ENCODE assay signal across 9 mouse cellular contexts in genomic region chr11:3911440-3911839, GRCm38 (mm10). TPM values are rescaled to one million over a fixed set of nuclear protein-coding genes. Genes with fewer than 3 reads are reported as not detected.
DNase-seq lines count a peak whose midpoint lies in the region; ATAC-seq and TF ChIP-seq lines count a peak whose summit lies in the region.
"Not testable (repeated sequence)": the region's sequence is repeated elsewhere in the genome, so short reads cannot be mapped to it uniquely, and the experiment has no call there.
"Had no signal": no experiment of that assay in that cellular context is flagged by ENCODE, and none has a peak within 500 bp of the region (broad histone marks: within the 10 kb centered on the region; RNA-seq: fewer than 3 reads in every experiment).

No protein-coding gene starts in this region.

- peak overlapping the region; percentile 96 for H3K4me2 ChIP-seq in forebrain, embryonic 14.5 days (ENCODE audit: low read length)
- H3K4me2 ChIP-seq in hindbrain, embryonic 12.5 days (replicated peaks), result peak overlapping the region; percentile 28
- H3K4me2 ChIP-seq in midbrain, embryonic 12.5 days (replicated peaks), result peak overlapping the region; percentile 21; the same call in 1 of the 2 replicates
- H3K4me2 ChIP-seq in neural tube, embryonic 14.5 days (ENCODE audit: low read depth, low read length), result peak overlapping the region; percentile 93

- TF ChIP-seq POLR2A in cortical plate, adult 2 months (IDR thresholded peaks at IDR 0.05; ENCODE audit: extremely low read depth, insufficient read depth, low read length), result not testable (repeated sequence)

- TF ChIP-seq CTCF in cortical plate, adult 2 months (IDR thresholded peaks at IDR 0.05; ENCODE audit: extremely low read depth, insufficient read depth, low read length); left cerebral cortex, adult 2 months (IDR thresholded peaks at IDR 0.05): not testable (repeated sequence)

- not testable (repeated sequence) for H3K9ac ChIP-seq in forebrain, embryonic 14.5 days (ENCODE audit: low read length); hindbrain, embryonic 12.5 days; midbrain, embryonic 12.5 days (replicated peaks)
- H3K9ac ChIP-seq in neural tube, embryonic 14.5 days (replicated peaks; ENCODE audit: low read depth, low read length), result 0 out of 2 replicates have a peak overlapping the region, but pooled peaks have one; percentile 25

- peaks cover 19% of the 10 kb centered on the region for H3K4me1 ChIP-seq in cortical plate, adult 2 months (ENCODE audit: control insufficient read depth, insufficient read depth, low read length)
- peaks cover 15% of the 10 kb centered on the region for H3K4me1 ChIP-seq in forebrain, embryonic 14.5 days (ENCODE audit: control insufficient read depth, insufficient read depth, low read length)
- peaks cover 47% of the 10 kb centered on the region for H3K4me1 ChIP-seq in heart, embryonic 10.5 days
- peaks cover 38% of the 10 kb centered on the region for H3K4me1 ChIP-seq in hindbrain, embryonic 12.5 days
- H3K4me1 ChIP-seq in midbrain, embryonic 12.5 days, result peaks cover 45% of the 10 kb centered on the region
- H3K4me1 ChIP-seq in neural tube, embryonic 14.5 days (ENCODE audit: control insufficient read depth, insufficient read depth, low read length), result peaks cover 33% of the 10 kb centered on the region

- not testable (repeated sequence) for H3K36me3 ChIP-seq in forebrain, embryonic 14.5 days (ENCODE audit: control insufficient read depth, insufficient read depth, low read length); heart, embryonic 10.5 days; hindbrain, embryonic 12.5 days; midbrain, embryonic 12.5 days; neural tube, embryonic 14.5 days (ENCODE audit: control insufficient read depth, insufficient read depth, low read length)

- H3K27me3 ChIP-seq in forebrain, embryonic 14.5 days (replicated peaks; ENCODE audit: control insufficient read depth, insufficient read depth, low read length); neural tube, embryonic 14.5 days (ENCODE audit: control insufficient read depth, insufficient read depth, low read length): not testable (repeated sequence)
- peaks cover 24% of the 10 kb centered on the region for H3K27me3 ChIP-seq in heart, embryonic 10.5 days (ENCODE audit: insufficient read depth, poor library complexity, severe bottlenecking)
- H3K27me3 ChIP-seq in hindbrain, embryonic 12.5 days, result peaks cover 11% of the 10 kb centered on the region
- peaks cover 19% of the 10 kb centered on the region for H3K27me3 ChIP-seq in midbrain, embryonic 12.5 days

- ATAC-seq in forebrain, embryonic 14.5 days; hindbrain, embryonic 12.5 days (ENCODE audit: low FRiP score); midbrain, embryonic 12.5 days (ENCODE audit: low FRiP score, low read depth); neural tube, embryonic 14.5 days (ENCODE audit: low read depth): not testable (repeated sequence)

- WGBS in forebrain, embryonic 14.5 days, result 92% methylated on average over 6 of the region's 6 CpGs
- WGBS in heart, embryonic 10.5 days, result 83% methylated on average over 6 of the region's 6 CpGs
- 80% methylated on average over 6 of the region's 6 CpGs for WGBS in hindbrain, embryonic 12.5 days
- WGBS in midbrain, embryonic 12.5 days, result 84% methylated on average over 6 of the region's 6 CpGs
- WGBS in neural tube, embryonic 14.5 days, result 91% methylated on average over 5 of the region's 6 CpGs

- 0 out of 2 replicates have a peak overlapping the region, but pooled peaks have one; percentile 29 for H3K27ac ChIP-seq in cortical plate, adult 2 months (ENCODE audit: insufficient read depth, low read length)
- not testable (repeated sequence) for H3K27ac ChIP-seq in forebrain, embryonic 14.5 days (ENCODE audit: low read depth, low read length); heart, embryonic 10.5 days; hindbrain, embryonic 12.5 days; midbrain, embryonic 12.5 days (replicated peaks); neural tube, embryonic 14.5 days (ENCODE audit: low read depth, low read length)
- H3K27ac ChIP-seq in left cerebral cortex, adult 2 months, result peak overlapping the region; percentile 69; the same call in 1 of the 2 replicates

- intact Hi-C loops in left cerebral cortex, adult 2 months (cut with DNase I), result loop anchor here (5.0 kb wide), 1 partner anchor 199 kb away; no protein-coding TSS in a partner anchor

- not testable (repeated sequence) for H3K9me3 ChIP-seq in forebrain, embryonic 14.5 days (replicated peaks; ENCODE audit: control insufficient read depth, low read length); heart, embryonic 10.5 days; hindbrain, embryonic 12.5 days (replicated peaks); midbrain, embryonic 12.5 days; neural tube, embryonic 14.5 days (ENCODE audit: control insufficient read depth, low read length)

- peak; percentile 50 for DNase-seq in 3134 (ENCODE audit: extremely low read depth, insufficient read length, low spot score)
- not testable (repeated sequence) for DNase-seq in forebrain, embryonic 14.5 days (ENCODE audit: low spot score); heart, embryonic 10.5 days (ENCODE audit: low spot score); left cerebral cortex, adult 2 months (ENCODE audit: extremely low spot score in 1 of 2, low spot score in 2 of 2)

- peak overlapping the region; percentile 94 for H3K4me3 ChIP-seq in cortical plate, adult 2 months (ENCODE audit: insufficient read depth, low read length)
- not testable (repeated sequence) for H3K4me3 ChIP-seq in forebrain, embryonic 14.5 days (ENCODE audit: low read depth, low read length); hindbrain, embryonic 12.5 days; midbrain, embryonic 12.5 days
- 0 out of 2 replicates have a peak overlapping the region, but pooled peaks have one; percentile 37 for H3K4me3 ChIP-seq in heart, embryonic 10.5 days
- peak overlapping the region; percentile 77 for H3K4me3 ChIP-seq in left cerebral cortex, adult 2 months
- 0 out of 2 replicates have a peak overlapping the region, but pooled peaks have one; percentile 9 for H3K4me3 ChIP-seq in neural tube, embryonic 14.5 days (ENCODE audit: low read depth, low read length)

RNA-seq across cellular contexts. Expression of gene Slc35e4, which starts 3.0 kb away (rescaled TPM):
- polyA plus RNA-seq in cortical plate, adult 2 months (2012; rRNA removed), result 20.7 and 21.7 TPM in 2 replicates
- 8.0 and 10.6 TPM in 2 replicates for polyA plus RNA-seq in forebrain, embryonic 14.5 days (2014; fragmentation: Nextera tagmentation; extraction: Ambion mirVana)
- 4.4 and 6.2 TPM in 2 replicates for polyA plus RNA-seq in heart, embryonic 10.5 days (2016; fragmentation: Nextera tagmentation; extraction: Ambion mirVana)
- polyA plus RNA-seq in hindbrain, embryonic 12.5 days (2016; fragmentation: Nextera tagmentation; extraction: Ambion mirVana), result 7.6 and 7.9 TPM in 2 replicates
- 10 to 100 TPM; 19.1 to 20.9 TPM for total RNA-seq in left cerebral cortex, adult 2 months (2021)
- 6.7 and 7.8 TPM in 2 replicates for polyA plus RNA-seq in midbrain, embryonic 12.5 days (2016; fragmentation: Nextera tagmentation; extraction: Ambion mirVana)
- 11.6 and 13.6 TPM in 2 replicates for polyA plus RNA-seq in neural tube, embryonic 14.5 days (2014; fragmentation: Nextera tagmentation; extraction: Ambion mirVana)

RNA-seq across cellular contexts. Expression of gene Dusp18, which starts 16.4 kb away (rescaled TPM):
- polyA plus RNA-seq in cortical plate, adult 2 months (2012; rRNA removed), result 19.3 and 19.4 TPM in 2 replicates
- 29.3 and 35.8 TPM in 2 replicates for polyA plus RNA-seq in forebrain, embryonic 14.5 days (2014; fragmentation: Nextera tagmentation; extraction: Ambion mirVana)
- 13.6 and 16.1 TPM in 2 replicates for polyA plus RNA-seq in heart, embryonic 10.5 days (2016; fragmentation: Nextera tagmentation; extraction: Ambion mirVana)
- 27.7 and 29.1 TPM in 2 replicates for polyA plus RNA-seq in hindbrain, embryonic 12.5 days (2016; fragmentation: Nextera tagmentation; extraction: Ambion mirVana)
- 10 to 100 TPM; 23.1 to 24.9 TPM for total RNA-seq in left cerebral cortex, adult 2 months (2021)
- 29.4 and 29.9 TPM in 2 replicates for polyA plus RNA-seq in midbrain, embryonic 12.5 days (2016; fragmentation: Nextera tagmentation; extraction: Ambion mirVana)
- polyA plus RNA-seq in neural tube, embryonic 14.5 days (2014; fragmentation: Nextera tagmentation; extraction: Ambion mirVana), result 23.7 and 27.8 TPM in 2 replicates

RNA-seq across cellular contexts. Expression of gene 4921536K21Rik, which starts 16.5 kb away (rescaled TPM):
- 0.25 and 0.29 TPM in 2 replicates for polyA plus RNA-seq in cortical plate, adult 2 months (2012; rRNA removed)
- polyA plus RNA-seq in forebrain, embryonic 14.5 days (2014; fragmentation: Nextera tagmentation; extraction: Ambion mirVana), result 0.16 and 0.36 TPM in 2 replicates
- polyA plus RNA-seq in heart, embryonic 10.5 days (2016; fragmentation: Nextera tagmentation; extraction: Ambion mirVana), result 0.31 and 0.33 TPM in 2 replicates
- 0.72 and 0.82 TPM in 2 replicates for polyA plus RNA-seq in hindbrain, embryonic 12.5 days (2016; fragmentation: Nextera tagmentation; extraction: Ambion mirVana)
- under 1 TPM; 0.54 to 0.61 TPM for total RNA-seq in left cerebral cortex, adult 2 months (2021)
- polyA plus RNA-seq in midbrain, embryonic 12.5 days (2016; fragmentation: Nextera tagmentation; extraction: Ambion mirVana), result 0.74 and 1.1 TPM in 2 replicates
- polyA plus RNA-seq in neural tube, embryonic 14.5 days (2014; fragmentation: Nextera tagmentation; extraction: Ambion mirVana), result 0.13 and 0.17 TPM in 2 replicates
- polyA plus RNA-seq: liver, embryonic 16.5 days had no signal

RNA-seq across cellular contexts. Expression of gene Tcn2, which starts 20.5 kb away (rescaled TPM):
- 32.0 and 33.7 TPM in 2 replicates for polyA plus RNA-seq in cortical plate, adult 2 months (2012; rRNA removed)
- polyA plus RNA-seq in forebrain, embryonic 14.5 days (2014; fragmentation: Nextera tagmentation; extraction: Ambion mirVana), result 19.7 TPM in 2 replicates
- polyA plus RNA-seq in heart, embryonic 10.5 days (2016; fragmentation: Nextera tagmentation; extraction: Ambion mirVana), result 50.3 and 56.3 TPM in 2 replicates
- polyA plus RNA-seq in hindbrain, embryonic 12.5 days (2016; fragmentation: Nextera tagmentation; extraction: Ambion mirVana), result 34.1 and 35.3 TPM in 2 replicates
- 10 to 100 TPM; 17.1 to 20.7 TPM for total RNA-seq in left cerebral cortex, adult 2 months (2021)
- 23.2 and 27.0 TPM in 2 replicates for polyA plus RNA-seq in midbrain, embryonic 12.5 days (2016; fragmentation: Nextera tagmentation; extraction: Ambion mirVana)
- 15.4 and 30.9 TPM in 2 replicates for polyA plus RNA-seq in neural tube, embryonic 14.5 days (2014; fragmentation: Nextera tagmentation; extraction: Ambion mirVana)

RNA-seq across cellular contexts. Expression of gene Osbp2, which starts 47.7 kb away (rescaled TPM):
- 129 and 131 TPM in 2 replicates for polyA plus RNA-seq in cortical plate, adult 2 months (2012; rRNA removed)
- polyA plus RNA-seq in forebrain, embryonic 14.5 days (2014; fragmentation: Nextera tagmentation; extraction: Ambion mirVana), result 7.4 and 11.1 TPM in 2 replicates
- 0.11 and 0.29 TPM in 2 replicates for polyA plus RNA-seq in heart, embryonic 10.5 days (2016; fragmentation: Nextera tagmentation; extraction: Ambion mirVana)
- 7.0 and 8.8 TPM in 2 replicates for polyA plus RNA-seq in hindbrain, embryonic 12.5 days (2016; fragmentation: Nextera tagmentation; extraction: Ambion mirVana)
- total RNA-seq in left cerebral cortex, adult 2 months (2021), result 100 to 1,000 TPM; 141 to 149 TPM
- 5.1 and 5.3 TPM in 2 replicates for polyA plus RNA-seq in midbrain, embryonic 12.5 days (2016; fragmentation: Nextera tagmentation; extraction: Ambion mirVana)
- 17.7 and 22.7 TPM in 2 replicates for polyA plus RNA-seq in neural tube, embryonic 14.5 days (2014; fragmentation: Nextera tagmentation; extraction: Ambion mirVana)

Comparison
In these comparisons a context has a peak if more than half of its experiments do, and no peak if none do; other contexts are left out.
1. H3K4me2 ChIP-seq: peak in every context shown above with its lines; median percentile 96 in forebrain, embryonic 14.5 days; 93 in neural tube, embryonic 14.5 days; 28 in hindbrain, embryonic 12.5 days; 21 in midbrain, embryonic 12.5 days.